Mouse (Mus musculus): ENCODE data around the gene Cfap57.

DNA sequence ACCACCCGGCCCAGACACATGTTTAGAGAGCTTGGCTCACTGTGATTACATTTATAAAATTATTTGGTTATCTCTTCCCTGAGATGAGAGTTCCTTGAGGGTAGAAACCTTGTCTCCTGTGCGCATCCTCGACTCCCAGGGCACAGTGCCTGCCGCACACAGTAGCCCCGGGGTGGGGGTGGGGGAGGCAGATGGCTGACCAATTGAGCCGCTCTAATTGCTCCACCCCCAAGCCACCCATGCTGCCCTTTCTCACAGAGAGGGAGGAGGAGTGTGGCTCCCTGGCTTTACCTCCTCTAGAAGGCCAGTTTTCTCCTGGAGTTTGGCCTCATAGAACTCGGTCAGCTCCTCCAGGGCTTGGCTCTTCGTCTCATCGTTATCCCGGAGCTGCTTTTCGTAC is 39.1 kb downstream of the Cfap57 start:
- TF ChIP-seq POLR2A (IDR thresholded peaks at IDR 0.05; ENCODE audit: borderline replicate concordance, extremely low read depth, insufficient read depth, insufficient read length, poor library complexity, severe bottlenecking): no peak
- TF ChIP-seq CTCF (IDR thresholded peaks at IDR 0.05; ENCODE audit: borderline replicate concordance, extremely low read depth, insufficient read depth, insufficient read length): no peak

All from brain, embryonic 14.5 days (tissue).